Mouse (Mus musculus) testis, adult 2 months (tissue): ENCODE results near the gene Arid1b. TPM values are rescaled to one million over a fixed set of nuclear protein-coding genes. Genes with fewer than 3 reads are reported as not detected.

Source experiments
- H3K27ac ChIP-seq: fragments of 200-500 bp; 2 replicates; pipeline ENCODE4 v1.5.1; 2012; ENCODE audit warnings: low read depth, low read length; ENCODE audit not compliant: control insufficient read depth, insufficient read depth
- H3K27me3 ChIP-seq: fragments of 200-500 bp; 2 replicates; pipeline ENCODE4 v1.6.1; 2012; ENCODE audit warnings: mild to moderate bottlenecking, low read length, moderate library complexity; ENCODE audit not compliant: control insufficient read depth, insufficient read depth
- H3K36me3 ChIP-seq: fragments of 200-500 bp; 2 replicates; pipeline ENCODE4 v1.6.1; 2012; ENCODE audit warnings: mild to moderate bottlenecking, low read length; ENCODE audit not compliant: control insufficient read depth, insufficient read depth
- H3K4me1 ChIP-seq: fragments of 200-500 bp; 2 replicates; pipeline ENCODE4 v1.6.1; 2012; ENCODE audit warnings: low read length; ENCODE audit not compliant: control insufficient read depth, insufficient read depth
- H3K4me3 ChIP-seq: fragments of 200-500 bp; 2 replicates; pipeline ENCODE4 v1.5.1; 2012; ENCODE audit warnings: low read depth, mild to moderate bottlenecking, low read length, moderate library complexity, mixed read lengths; ENCODE audit not compliant: control insufficient read depth
- CTCF ChIP-seq: fragments of 200-500 bp; IDR thresholded peaks from 2 replicates; pipeline ENCODE4 v1.5.1; 2012; ENCODE audit warnings: low read depth, mild to moderate bottlenecking, inconsistent platforms, low read length, moderate library complexity; ENCODE audit not compliant: control insufficient read depth, insufficient read depth, insufficient replicate concordance
- POLR2A ChIP-seq: fragments of 200-500 bp; IDR thresholded peaks from 2 replicates; pipeline ENCODE4 v1.6.1; 2012; ENCODE audit warnings: low read depth, mild to moderate bottlenecking, inconsistent platforms, low read length, moderate library complexity; ENCODE audit not compliant: control insufficient read depth
- polyA plus RNA-seq: library from polyadenylated mRNA; depleted of rRNA; stranded (reverse); fragments of >200 nt; gene quantifications from 2 replicates; pipeline ENCODE4 v1.2.3, GENCODE M21; 2012

The Arid1b gene
- polyA plus RNA-seq, 1 experiment, result 5.2 TPM

- Histone ChIP-seq H3K4me3 (no peak overlapping the region), H3K4me1 (peaks cover 6% of the 10 kb centered on the region), H3K27me3 (no peaks in the 10 kb centered on the region), H3K27ac (no peak overlapping the region), H3K36me3 (no peaks in the 10 kb centered on the region)
- no peak for TF ChIP-seq POLR2A
- no peak for TF ChIP-seq CTCF
Measured at GRCm38 (mm10) chr17:5298891-5299559, 304.9 kb downstream of the Arid1b start.

DNA sequence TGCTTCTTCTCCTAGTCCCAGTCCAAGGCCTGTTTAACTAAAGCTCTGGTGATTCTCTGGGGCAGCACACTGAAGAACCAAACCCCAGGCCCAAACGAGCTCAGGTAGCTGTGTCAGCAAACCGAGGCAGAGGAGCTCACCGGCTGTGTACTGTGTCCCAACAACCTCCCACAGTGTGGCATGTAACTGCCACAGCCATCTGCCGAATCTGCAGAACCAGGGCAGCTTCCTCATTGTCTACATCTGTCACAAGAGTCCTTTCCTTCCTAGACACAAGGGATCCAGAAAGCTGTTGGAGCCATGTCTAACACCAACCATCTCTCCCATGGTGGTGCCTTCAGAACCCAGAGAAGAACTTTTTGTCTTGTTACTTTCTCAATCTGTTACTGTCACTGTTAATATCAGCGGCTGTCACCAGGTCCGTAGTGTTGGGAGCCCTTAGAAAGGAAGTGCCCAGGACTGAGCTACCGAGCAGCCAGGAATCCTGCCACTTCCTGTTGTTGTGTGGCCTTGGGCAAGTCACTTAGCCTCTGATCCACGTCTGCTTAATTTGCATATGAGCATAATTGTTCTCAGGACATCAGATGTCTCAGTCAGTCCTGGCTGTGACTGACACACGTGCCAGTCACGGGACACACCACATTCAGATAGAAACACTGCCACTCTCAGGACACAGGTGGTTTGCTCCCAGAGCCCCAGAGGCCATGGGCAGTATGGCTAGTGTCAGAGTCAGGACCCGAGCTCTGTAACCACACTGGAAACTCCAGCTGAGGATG, 309.0 kb downstream of the Arid1b start:
- TF ChIP-seq POLR2A (no peak), CTCF (no peak)
- H3K36me3 ChIP-seq, result no peaks in the 10 kb centered on the region
- H3K4me3 ChIP-seq, result no peak overlapping the region
- H3K27me3 ChIP-seq, result no peaks in the 10 kb centered on the region
- H3K4me1 ChIP-seq, result no peaks in the 10 kb centered on the region
- H3K27ac ChIP-seq, result no peak overlapping the region

- H3K4me3 ChIP-seq, result no peak overlapping the region
- no peaks in the 10 kb centered on the region for H3K4me1 ChIP-seq
- H3K27me3 ChIP-seq, result no peaks in the 10 kb centered on the region
- no peak overlapping the region for H3K27ac ChIP-seq
- TF ChIP-seq CTCF (no peak), POLR2A (no peak)
- no peaks in the 10 kb centered on the region for H3K36me3 ChIP-seq
Measured at GRCm38 (mm10) chr17:5305783-5306477, 311.8 kb downstream of the Arid1b start.

- H3K36me3 ChIP-seq, result no peaks in the 10 kb centered on the region
Measured at GRCm38 (mm10) chr17:5309930-5310329, 315.8 kb downstream of the Arid1b start.

GRCm38 (mm10) chr17:5310425-5310888, 316.3 kb downstream of the Arid1b start:
- no peaks in the 10 kb centered on the region for H3K36me3 ChIP-seq
- no peaks in the 10 kb centered on the region for H3K27me3 ChIP-seq
- no peaks in the 10 kb centered on the region for H3K4me1 ChIP-seq
- no peak for TF ChIP-seq CTCF
- TF ChIP-seq POLR2A, result no peak
- no peak overlapping the region for H3K4me3 ChIP-seq
- peak overlapping the region; percentile 27 for H3K27ac ChIP-seq

More at GRCm38 (mm10) chr17:5309930-5310329, 315.8 kb downstream of the Arid1b start:
- TF ChIP-seq POLR2A, result no peak
- no peak for TF ChIP-seq CTCF
- no peaks in the 10 kb centered on the region for H3K27me3 ChIP-seq
- no peaks in the 10 kb centered on the region for H3K4me1 ChIP-seq
- no peak overlapping the region for H3K27ac ChIP-seq
- no peak overlapping the region for H3K4me3 ChIP-seq

DNA sequence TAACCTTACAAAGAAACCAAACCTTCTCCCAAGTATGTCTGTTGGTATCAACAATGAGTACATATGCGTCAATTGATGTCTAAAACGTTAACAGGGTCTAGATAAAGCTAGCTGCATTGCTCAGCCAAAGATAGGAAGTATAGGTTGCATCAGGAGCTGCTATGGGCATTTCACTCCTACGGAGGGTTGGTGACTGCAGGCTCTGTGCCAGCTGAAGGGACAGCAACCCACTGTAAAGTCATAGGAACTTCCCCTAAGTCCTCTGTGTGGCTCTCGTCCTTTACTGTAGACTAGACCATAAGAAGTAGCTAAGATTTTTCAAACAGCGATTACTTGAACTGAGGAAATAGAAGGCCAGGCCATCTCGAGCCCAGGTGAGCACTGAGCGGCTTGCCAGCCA, 316.9 kb downstream of the Arid1b start:
- no peaks in the 10 kb centered on the region for H3K27me3 ChIP-seq
- no peaks in the 10 kb centered on the region for H3K4me1 ChIP-seq
- H3K4me3 ChIP-seq, result no peak overlapping the region
- no peaks in the 10 kb centered on the region for H3K36me3 ChIP-seq
- TF ChIP-seq POLR2A (no peak), CTCF (no peak)
- H3K27ac ChIP-seq, result no peak overlapping the region

- TF ChIP-seq CTCF (no peak), POLR2A (no peak)
Measured at GRCm38 (mm10) chr17:5312307-5312706, 318.2 kb downstream of the Arid1b start.

More at GRCm38 (mm10) chr17:5312307-5312706, 318.2 kb downstream of the Arid1b start:
- H3K4me3 ChIP-seq, result no peak overlapping the region
- H3K36me3 ChIP-seq, result no peaks in the 10 kb centered on the region
- no peak overlapping the region for H3K27ac ChIP-seq
- no peaks in the 10 kb centered on the region for H3K4me1 ChIP-seq
- no peaks in the 10 kb centered on the region for H3K27me3 ChIP-seq
